Mouse (Mus musculus) limb, embryonic 12.5 days (tissue): ENCODE measurements around the gene Ccdc65. TPM values are rescaled to one million over a fixed set of nuclear protein-coding genes. Genes with fewer than 3 reads are reported as not detected.

Source experiments
- ATAC-seq: fragments of 200-750 bp; cut with Nextera tagmentation; 2 replicates; pipeline ENCODE4 v1.8.0; 2017; ENCODE audit warnings: low read depth, moderate TSS enrichment; ENCODE audit not compliant: insufficient number of reproducible peaks, insufficient read depth, low FRiP score, low TSS enrichment
- H3K27ac ChIP-seq: fragments of 300-500 bp; sonication (generic); 2 replicates; pipeline ENCODE4 v1.5.1; 2016; ENCODE audit warnings: mild to moderate bottlenecking, moderate library complexity
- H3K27me3 ChIP-seq: fragments of 300-500 bp; sonication (generic); 2 replicates; pipeline ENCODE4 v1.6.1; 2016; ENCODE audit warnings: mild to moderate bottlenecking, moderate library complexity
- H3K36me3 ChIP-seq: fragments of 300-500 bp; sonication (generic); 2 replicates; pipeline ENCODE4 v1.6.1; 2016; ENCODE audit warnings: mild to moderate bottlenecking, moderate library complexity
- H3K4me1 ChIP-seq: fragments of 300-500 bp; sonication (generic); replicated peaks from 2 replicates; pipeline ENCODE4 v1.6.1; 2016
- H3K4me2 ChIP-seq: fragments of 300-500 bp; sonication (generic); 2 replicates; pipeline ENCODE4 v1.6.1; 2016; ENCODE audit warnings: mild to moderate bottlenecking, moderate library complexity
- H3K4me3 ChIP-seq: fragments of 300-500 bp; sonication (generic); replicated peaks from 2 replicates; pipeline ENCODE4 v1.5.1; 2016; ENCODE audit warnings: mild to moderate bottlenecking
- H3K9ac ChIP-seq: fragments of 300-500 bp; sonication (generic); replicated peaks from 2 replicates; pipeline ENCODE4 v1.6.1; 2016; ENCODE audit warnings: mild to moderate bottlenecking, moderate library complexity
- H3K9me3 ChIP-seq: fragments of 300-500 bp; sonication (generic); 2 replicates; pipeline ENCODE4 v1.6.1; 2016; ENCODE audit warnings: mild to moderate bottlenecking, moderate library complexity
- WGBS: fragments of 180-500 bp; shearing (Covaris S2); methylation state at CpG from one replicate; pipeline ENCODE4 v1.1.7; 2016; 5-methylcytosine and 5-hydroxymethylcytosine counted together
- polyA plus RNA-seq: library from polyadenylated mRNA; unstranded; fragments of >200 nt; fragmentation: Nextera tagmentation; extraction: Ambion mirVana; gene quantifications from 2 replicates; pipeline ENCODE4 v1.2.1, GENCODE M21; 2016

Ccdc65 gene
- polyA plus RNA-seq = 0.50 and 0.70 TPM in 2 replicates

DNA sequence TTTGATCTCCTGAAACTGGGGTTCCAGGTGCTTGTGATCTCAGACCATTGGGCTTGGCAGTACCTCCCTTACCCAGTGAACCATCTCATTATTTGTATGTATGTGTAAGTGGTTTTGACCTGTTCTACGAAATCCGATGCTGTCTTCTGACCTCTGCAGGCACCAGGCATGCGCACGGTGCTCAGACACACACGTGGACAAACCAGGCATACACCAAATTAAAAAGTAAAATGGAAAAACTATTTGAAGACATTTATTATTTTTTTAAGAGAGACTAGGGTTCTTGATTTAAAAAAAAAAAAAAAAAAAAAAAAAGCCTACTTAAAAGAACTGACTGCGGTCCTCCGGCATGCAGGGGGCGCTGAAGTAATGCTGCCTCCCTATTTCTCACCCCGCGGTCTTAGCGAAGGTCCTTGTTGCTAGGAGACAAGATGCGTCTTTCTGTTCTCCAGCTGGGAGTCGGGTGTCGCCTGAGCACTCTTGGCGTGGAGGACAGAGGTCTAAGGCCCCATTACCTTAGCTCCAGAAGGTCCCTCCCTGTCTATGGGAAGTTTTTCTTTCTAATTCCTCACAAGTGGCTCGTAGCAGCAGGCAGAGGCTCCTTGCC is at the start of gene Ccdc65:
TSS of gene Ccdc65 (plus strand) at position 442 of the 607 bp plus-strand sequence.
- Histone ChIP-seq H3K27ac (no peak within 1 kb of the TSS), H3K4me3 (peak within 1 kb of the TSS; percentile 38), H3K27me3 (peaks cover 45% of the 10 kb centered on the region), H3K36me3 (no peaks in the 10 kb centered on the region), H3K9me3 (no peaks in the 10 kb centered on the region), H3K4me1 (peaks cover 3% of the 10 kb centered on the region), H3K4me2 (peak within 1 kb of the TSS; percentile 59), H3K9ac (0 out of 2 replicates have a peak within 1 kb of the TSS, but pooled peaks have one; percentile 27)
- 18% methylated on average over 16 of the region's 16 CpGs for WGBS
- no peak for ATAC-seq

DNA sequence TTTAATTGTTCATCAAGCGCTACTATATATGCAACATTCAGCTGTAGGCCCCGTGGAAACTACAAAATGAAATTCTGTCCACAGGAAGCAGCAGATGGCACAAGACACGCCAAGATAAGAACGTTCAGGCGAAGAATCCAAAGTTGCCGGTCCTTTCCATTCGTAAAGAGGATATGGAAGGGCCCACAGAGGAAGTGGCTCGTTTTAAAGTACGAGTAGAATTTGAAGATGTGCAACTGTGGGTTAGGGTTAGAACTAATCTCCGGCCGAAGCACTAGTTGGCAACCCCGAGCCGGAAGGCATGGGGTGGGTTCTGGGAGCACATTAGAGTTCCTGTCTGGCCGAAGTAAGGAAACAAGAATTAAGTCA is 45.8 kb upstream of the Ccdc65 start:
- H3K27me3 ChIP-seq = no peaks in the 10 kb centered on the region
- no peak for ATAC-seq
- peaks cover 31% of the 10 kb centered on the region for H3K36me3 ChIP-seq
- peak overlapping the region; percentile 82 for H3K9ac ChIP-seq
- H3K4me2 ChIP-seq = peak overlapping the region; percentile 77
- no peaks in the 10 kb centered on the region for H3K9me3 ChIP-seq
- H3K27ac ChIP-seq = peak overlapping the region; percentile 89
- WGBS = 1% methylated on average over 14 of the region's 14 CpGs
- H3K4me3 ChIP-seq = peak overlapping the region; percentile 68
- peaks cover 11% of the 10 kb centered on the region for H3K4me1 ChIP-seq

DNA sequence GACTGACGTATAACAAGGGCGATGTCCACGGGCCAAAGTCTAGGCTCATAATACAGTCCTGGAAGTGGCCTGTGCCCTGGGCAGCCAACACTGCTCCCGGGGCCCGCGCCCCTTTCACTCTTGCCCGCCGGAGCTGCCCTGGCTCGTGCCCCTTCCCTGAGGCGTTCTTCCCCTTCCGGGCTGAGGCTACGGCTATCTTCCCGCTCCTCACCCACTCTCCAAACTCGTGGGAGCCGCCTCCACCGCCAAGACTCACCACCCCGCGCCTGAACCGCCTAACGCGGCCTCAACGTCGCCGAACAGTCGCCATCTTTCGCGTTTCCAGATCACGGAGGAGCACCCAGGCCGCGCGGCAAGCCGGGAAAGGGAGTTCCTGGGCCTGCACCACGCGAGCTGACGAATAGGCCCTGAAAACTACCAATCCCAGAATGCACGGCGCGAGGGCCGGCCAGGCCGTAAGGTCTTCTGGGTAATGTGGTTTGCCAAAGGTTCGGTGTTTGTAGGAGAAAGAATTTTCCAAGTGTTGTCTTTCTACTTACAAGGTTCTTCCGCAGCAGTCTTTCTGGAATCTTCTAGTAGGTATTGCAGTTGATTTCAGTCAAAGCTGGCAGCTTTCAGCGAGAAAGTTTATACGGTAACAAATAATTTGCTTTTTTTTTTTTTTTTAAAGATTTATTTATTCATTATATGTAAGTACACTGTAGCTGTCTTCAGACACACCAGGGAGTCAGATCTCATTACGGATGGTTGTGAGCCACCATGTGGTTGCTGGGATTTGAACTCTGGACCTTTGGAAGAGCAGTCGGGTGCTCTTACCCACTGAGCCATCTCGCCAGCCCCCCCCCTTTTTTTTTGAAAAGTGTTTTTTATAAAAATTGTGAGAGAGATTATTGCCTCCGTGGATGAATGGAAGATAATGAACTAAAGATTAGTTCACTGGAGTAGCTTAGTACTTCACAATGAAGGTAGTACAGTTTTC is 45.2 kb upstream of the Ccdc65 start, which contains the start of gene Ddx23:
TSS of gene Ddx23 (minus strand) at position 328 of the 979 bp plus-strand sequence.
- Histone ChIP-seq H3K9me3 (no peaks in the 10 kb centered on the region), H3K27ac (peak within 1 kb of the TSS; percentile 89), H3K36me3 (peaks cover 24% of the 10 kb centered on the region), H3K4me3 (peak within 1 kb of the TSS; percentile 68), H3K27me3 (no peaks in the 10 kb centered on the region), H3K4me2 (peak within 1 kb of the TSS; percentile 77), H3K4me1 (peaks cover 11% of the 10 kb centered on the region), H3K9ac (peak within 1 kb of the TSS; percentile 82)
- WGBS = 5% methylated on average over 48 of the region's 48 CpGs
- peak; percentile 97 for ATAC-seq

DNA sequence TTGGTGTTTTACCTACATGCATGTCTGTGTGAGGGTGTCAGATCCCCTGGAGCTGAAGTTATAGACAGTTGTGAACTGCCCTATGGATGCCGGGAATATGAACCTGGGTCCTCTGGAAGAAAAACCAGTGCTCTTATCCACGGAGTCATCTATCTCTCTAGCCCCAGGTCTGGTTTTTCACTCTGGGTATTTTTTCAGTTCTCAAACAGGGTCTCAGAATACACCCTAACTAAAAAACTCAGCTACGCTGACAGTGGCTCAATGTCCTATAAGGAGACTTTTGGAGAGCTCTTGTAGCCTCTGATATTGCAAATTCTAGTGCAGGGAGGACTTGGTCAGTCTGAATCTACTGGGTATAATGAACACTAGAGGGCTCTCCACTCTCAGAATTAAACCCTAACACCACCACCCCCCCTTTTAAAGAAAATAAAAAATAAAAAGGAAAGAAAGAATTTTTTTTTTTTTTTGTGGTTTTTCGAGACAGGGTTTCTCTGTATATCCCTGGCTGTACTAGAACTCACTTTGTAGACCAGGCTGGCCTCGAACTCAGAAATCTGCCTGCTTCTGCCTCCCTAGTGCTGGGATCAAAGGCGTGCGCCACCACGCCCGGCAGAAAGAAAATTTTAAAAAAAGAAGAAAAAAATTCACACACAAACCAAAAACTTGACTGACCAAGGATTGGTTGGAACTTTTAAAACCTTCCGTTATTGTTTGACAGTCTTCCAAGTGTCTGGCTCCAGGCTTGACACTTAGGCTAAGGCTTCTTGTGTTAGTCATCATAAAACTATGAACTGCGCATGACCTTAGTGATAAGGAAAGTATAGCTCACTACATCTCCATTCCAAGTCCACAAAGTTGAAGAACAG is 43.7 kb upstream of the Ccdc65 start:
- Histone ChIP-seq H3K4me2 (no peak overlapping the region), H3K9ac (no peak overlapping the region), H3K36me3 (peaks cover 10% of the 10 kb centered on the region), H3K27me3 (no peaks in the 10 kb centered on the region), H3K9me3 (no peaks in the 10 kb centered on the region), H3K4me1 (peaks cover 11% of the 10 kb centered on the region), H3K4me3 (no peak overlapping the region), H3K27ac (no peak overlapping the region)
- ATAC-seq = no peak
- WGBS = 79% methylated on average over 11 of the region's 11 CpGs

DNA sequence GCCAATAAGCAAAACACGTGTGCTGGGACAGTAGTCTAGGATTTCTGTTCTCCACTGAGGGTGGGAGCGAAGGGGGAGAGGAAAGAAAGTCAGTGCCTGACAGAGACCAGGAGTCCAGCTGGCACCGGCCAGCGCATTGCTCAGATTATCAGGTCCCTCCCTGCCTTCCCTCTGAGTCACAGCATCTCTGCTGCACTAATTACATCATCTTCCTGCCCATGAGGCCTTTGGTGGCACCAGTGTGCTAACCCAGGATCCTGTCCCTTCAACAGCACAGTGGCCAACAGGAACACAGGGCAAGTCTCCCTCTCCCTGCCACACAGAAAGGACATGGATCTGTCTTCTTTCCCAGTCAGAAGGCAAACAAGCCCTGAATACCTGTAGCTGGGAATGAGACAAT is 35.4 kb upstream of the Ccdc65 start:
- no peak for ATAC-seq
- Histone ChIP-seq H3K9me3 (no peaks in the 10 kb centered on the region), H3K4me1 (peaks cover 18% of the 10 kb centered on the region), H3K27me3 (peaks cover 56% of the 10 kb centered on the region), H3K36me3 (no peaks in the 10 kb centered on the region), H3K4me3 (no peak overlapping the region), H3K27ac (no peak overlapping the region), H3K9ac (no peak overlapping the region), H3K4me2 (no peak overlapping the region)
- 72% methylated on average over 4 of the region's 4 CpGs for WGBS

DNA sequence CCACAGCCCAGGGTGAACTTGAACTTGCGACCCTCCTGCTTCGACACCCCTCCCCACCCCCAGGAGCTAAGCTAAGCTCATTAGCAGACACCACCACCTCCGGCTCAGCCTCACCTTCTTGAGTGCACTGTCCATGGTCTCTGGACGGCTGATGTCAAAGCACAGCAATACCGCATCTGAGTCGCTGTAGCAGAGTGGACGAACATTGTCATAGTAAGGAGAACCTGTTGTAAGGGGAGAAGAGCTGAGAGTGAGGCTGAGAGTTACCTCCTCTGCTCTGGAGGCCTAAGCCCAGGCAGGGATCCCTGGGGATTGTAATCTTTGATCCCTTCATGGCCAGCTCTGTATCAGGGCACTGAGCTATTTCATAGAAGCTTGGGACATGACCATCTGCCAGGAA is 34.3 kb upstream of the Ccdc65 start:
- WGBS = 78% methylated on average over 7 of the region's 7 CpGs
- Histone ChIP-seq H3K9me3 (no peaks in the 10 kb centered on the region), H3K4me2 (no peak overlapping the region), H3K4me3 (no peak overlapping the region), H3K4me1 (peaks cover 18% of the 10 kb centered on the region), H3K27ac (no peak overlapping the region), H3K36me3 (no peaks in the 10 kb centered on the region), H3K9ac (no peak overlapping the region), H3K27me3 (peaks cover 68% of the 10 kb centered on the region)
- ATAC-seq = no peak

DNA sequence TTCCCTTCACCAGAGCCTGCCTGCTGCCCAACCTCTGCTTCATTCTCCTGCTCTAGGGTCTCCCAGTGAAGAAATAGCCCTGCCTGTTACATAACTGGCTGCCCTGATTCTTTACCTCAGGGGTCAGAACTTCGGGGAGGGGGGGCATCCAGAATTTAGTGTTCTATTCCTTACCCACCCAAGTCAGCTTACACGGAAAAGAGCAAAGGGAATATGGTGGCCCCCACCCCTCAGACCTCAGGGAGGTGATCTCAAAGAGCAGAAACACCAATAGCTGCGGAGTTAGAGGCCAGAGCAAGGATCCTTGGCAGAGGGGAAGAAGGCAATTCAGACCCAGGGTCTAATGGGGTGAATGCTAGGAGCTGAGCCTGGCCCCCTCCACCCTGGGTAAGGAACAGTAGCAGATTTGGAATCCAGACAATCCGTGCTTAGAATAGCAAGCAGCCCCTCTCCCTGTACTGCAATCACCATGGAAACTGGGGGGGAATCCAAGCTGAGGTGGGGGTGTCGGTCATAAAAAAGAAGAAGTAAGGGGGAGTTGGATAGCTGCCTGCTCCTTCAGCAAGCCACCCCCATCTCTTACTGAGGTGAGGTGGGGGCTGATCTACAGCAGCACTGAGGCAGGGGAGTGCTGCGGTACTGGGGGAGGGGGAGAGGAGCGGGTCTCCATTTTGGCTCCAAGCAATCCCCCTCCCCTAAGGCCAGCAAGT is 33.6 kb upstream of the Ccdc65 start:
- no peaks in the 10 kb centered on the region for H3K9me3 ChIP-seq
- WGBS = 29% methylated on average over 7 of the region's 7 CpGs
- no peak for ATAC-seq
- peaks cover 18% of the 10 kb centered on the region for H3K4me1 ChIP-seq
- no peak overlapping the region for H3K9ac ChIP-seq
- H3K27me3 ChIP-seq = peaks cover 75% of the 10 kb centered on the region
- H3K36me3 ChIP-seq = no peaks in the 10 kb centered on the region
- H3K4me2 ChIP-seq = no peak overlapping the region
- no peak overlapping the region for H3K27ac ChIP-seq
- H3K4me3 ChIP-seq = no peak overlapping the region

DNA sequence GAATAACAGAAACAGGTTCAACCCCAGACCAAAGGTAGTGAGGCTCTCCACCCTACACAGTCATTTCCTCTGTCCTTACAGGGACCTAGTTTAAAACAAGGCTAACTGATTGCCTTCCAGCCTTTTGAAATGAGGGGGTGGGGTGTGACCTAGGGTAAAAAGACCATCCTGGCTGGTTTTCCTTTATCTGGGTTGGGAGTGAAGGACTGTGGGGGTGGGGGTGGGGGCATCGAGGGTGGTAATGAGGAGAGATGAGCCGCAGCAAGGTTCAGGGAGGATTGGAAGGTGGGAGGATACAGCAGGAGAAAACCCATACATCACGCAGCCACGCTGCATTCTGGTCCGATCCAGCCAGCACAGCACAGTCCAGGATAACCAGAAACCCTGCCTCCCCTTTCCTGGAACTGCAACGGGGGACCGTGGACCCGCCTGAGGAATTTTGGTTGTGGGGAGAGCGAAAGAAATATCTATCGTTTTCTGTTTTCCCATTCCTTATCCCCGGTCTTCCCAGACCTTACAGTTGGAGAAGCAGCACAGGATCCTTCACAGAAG is 32.9 kb upstream of the Ccdc65 start:
- H3K27me3 ChIP-seq = peaks cover 80% of the 10 kb centered on the region
- peaks cover 18% of the 10 kb centered on the region for H3K4me1 ChIP-seq
- WGBS = 27% methylated on average over 11 of the region's 11 CpGs
- H3K4me2 ChIP-seq = no peak overlapping the region
- H3K4me3 ChIP-seq = 0 out of 2 replicates have a peak overlapping the region, but pooled peaks have one; percentile 1
- H3K9ac ChIP-seq = no peak overlapping the region
- no peak overlapping the region for H3K27ac ChIP-seq
- no peaks in the 10 kb centered on the region for H3K36me3 ChIP-seq
- no peak for ATAC-seq
- no peaks in the 10 kb centered on the region for H3K9me3 ChIP-seq

DNA sequence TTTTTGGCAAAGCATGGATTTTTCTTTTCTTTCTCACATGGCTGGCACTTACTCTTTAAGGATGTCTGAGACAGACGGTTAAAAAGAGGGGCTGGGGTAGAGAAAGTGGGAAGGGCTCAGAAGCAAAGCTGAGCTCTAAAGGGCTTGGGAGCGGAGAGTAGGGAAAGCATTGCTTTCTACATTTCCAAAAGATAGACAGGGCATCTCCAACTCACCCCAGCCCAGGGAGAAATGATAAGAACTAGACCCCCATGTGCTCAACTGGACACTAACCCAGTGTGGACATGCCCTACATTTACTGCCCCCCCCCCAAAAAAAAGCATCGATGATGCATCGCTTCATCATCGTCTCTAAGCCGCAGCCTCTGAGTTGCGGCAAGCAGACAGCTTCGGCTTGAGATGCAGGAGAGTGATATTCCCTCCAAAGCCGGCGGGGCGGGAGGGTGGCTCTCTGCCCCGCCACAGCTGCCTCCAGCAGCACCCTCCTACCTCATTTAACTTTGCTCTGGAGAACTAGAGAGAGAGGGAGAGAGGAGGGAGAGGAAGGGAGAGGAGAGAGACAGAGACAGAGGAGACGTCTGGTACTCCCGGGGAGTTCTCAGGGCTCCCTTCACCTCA is 32.3 kb upstream of the Ccdc65 start:
- Histone ChIP-seq H3K9me3 (no peaks in the 10 kb centered on the region), H3K27ac (no peak overlapping the region), H3K4me2 (peak overlapping the region; percentile 22), H3K4me1 (peaks cover 18% of the 10 kb centered on the region), H3K27me3 (peaks cover 75% of the 10 kb centered on the region), H3K9ac (no peak overlapping the region), H3K36me3 (no peaks in the 10 kb centered on the region), H3K4me3 (0 out of 2 replicates have a peak overlapping the region, but pooled peaks have one; percentile 12)
- ATAC-seq = no peak
- 6% methylated on average over 14 of the region's 14 CpGs for WGBS

GRCm38 (mm10) chr15:98676471-98676870 is 31.5 kb upstream of the Ccdc65 start:
- no peak for ATAC-seq
- Histone ChIP-seq H3K36me3 (no peaks in the 10 kb centered on the region), H3K4me3 (peak overlapping the region; percentile 39), H3K4me2 (peak overlapping the region; percentile 76), H3K27me3 (peaks cover 81% of the 10 kb centered on the region), H3K27ac (no peak overlapping the region), H3K9ac (no peak overlapping the region; the same call in 1 of the 2 replicates), H3K4me1 (peaks cover 18% of the 10 kb centered on the region), H3K9me3 (no peaks in the 10 kb centered on the region)
- 2% methylated on average over 9 of the region's 9 CpGs for WGBS
